Mouse (Mus musculus) megakaryocyte progenitor cell, adult 5-6 weeks (primary cell): ENCODE data around the gene Gdpgp1. TPM values are rescaled to one million over a fixed set of nuclear protein-coding genes. Genes with fewer than 3 reads are reported as not detected.

Experiments
- ATAC-seq: replicated peaks from 2 replicates; pipeline ENCODE4 v1.8.0; 2016; ENCODE audit warnings: mild to moderate bottlenecking, moderate TSS enrichment, inconsistent platforms; ENCODE audit not compliant: poor library complexity
- total RNA-seq, 2 experiments: library from RNA; stranded (forward) in 1 of 2; stranded (reverse) in 1 of 2; fragments of 157-497, 149-512 nt in 1 of 2; fragments of 200-1000 nt in 1 of 2; gene quantifications; 2 replicates each; pipeline versions ENCODE4 v1.2.3 to v1.2.4; 2015 to 2017

Gdpgp1 gene
- total RNA-seq, 2 experiments from 2014 or later, result 2.0 to 7.1 TPM

DNA sequence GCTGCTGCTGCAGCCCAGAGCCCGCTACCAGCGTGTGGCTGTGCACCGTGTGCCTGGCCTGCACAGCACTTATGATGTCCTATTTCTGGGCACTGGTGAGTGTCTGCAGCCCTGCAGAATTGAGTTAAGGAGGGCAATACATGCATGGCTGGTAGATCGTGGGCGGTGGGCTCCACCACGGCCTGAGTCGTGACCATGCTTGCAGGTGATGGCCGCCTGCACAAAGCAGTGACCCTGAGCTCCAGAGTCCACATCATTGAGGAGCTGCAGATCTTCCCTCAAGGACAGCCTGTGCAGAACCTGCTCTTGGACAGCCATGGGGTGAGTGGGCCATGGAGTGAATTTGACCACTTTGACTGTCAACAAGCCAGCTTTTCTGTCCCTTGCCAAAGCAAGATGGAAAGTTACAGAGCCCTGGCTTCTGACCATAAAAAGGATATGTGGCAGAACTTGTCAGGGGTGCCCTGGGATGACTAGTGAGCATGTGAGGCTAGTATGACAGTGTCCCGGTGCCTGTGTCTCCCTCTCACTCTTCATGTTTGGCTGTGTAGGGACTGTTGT is 12.3 kb upstream of the Gdpgp1 start:
- ATAC-seq, result no peak

GRCm38 (mm10) chr7:80221179-80221750 is 11.4 kb upstream of the Gdpgp1 start:
- ATAC-seq, result no peak

GRCm38 (mm10) chr7:80227065-80227464 is 5.6 kb upstream of the Gdpgp1 start:
- ATAC-seq, result no peak

DNA sequence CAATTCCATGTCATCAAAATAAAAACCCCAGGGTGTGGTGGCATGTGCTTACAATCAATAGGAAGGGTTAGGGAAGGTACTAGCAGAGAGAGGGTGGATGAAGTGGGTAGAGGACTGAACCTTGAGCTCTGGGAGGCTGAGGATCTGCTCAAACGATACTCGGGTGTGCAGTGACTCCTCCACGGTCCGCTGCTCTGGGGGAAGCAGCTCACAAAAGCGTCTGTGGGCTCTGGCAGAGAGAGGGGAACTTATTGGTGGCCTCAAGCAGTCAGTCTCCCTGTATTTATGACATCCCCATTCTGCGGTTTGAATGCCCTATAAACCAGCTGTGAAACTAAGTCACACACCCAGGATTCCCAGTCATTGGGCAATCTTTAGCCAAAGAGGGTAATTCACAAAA is 2.5 kb upstream of the Gdpgp1 start:
- no peak for ATAC-seq

DNA sequence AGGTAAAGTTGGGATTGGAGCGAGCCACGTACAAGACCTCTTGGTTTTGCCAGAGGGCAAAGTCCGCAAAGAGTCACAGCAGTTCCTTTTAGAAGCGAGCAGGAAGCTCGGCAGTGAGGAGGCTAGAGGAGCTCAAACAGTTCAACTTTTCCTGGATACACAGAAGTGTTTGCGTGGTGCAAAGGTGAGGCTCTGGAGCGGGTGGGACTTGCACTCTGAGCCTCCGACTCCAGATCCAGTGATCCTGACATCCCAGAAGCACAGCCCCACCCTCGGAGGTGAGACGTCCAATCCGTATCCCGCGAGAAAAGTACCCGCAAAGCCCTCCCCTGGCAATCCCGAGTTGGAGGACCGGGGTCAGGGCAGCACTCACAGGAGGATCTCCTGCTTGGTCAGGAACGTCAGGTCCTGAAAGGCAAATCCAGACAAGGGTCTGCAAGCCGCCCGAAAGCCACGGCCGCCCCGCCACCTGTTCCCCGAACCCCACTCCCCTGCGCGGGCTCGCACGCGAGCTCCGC is 635 bp upstream of the Gdpgp1 start:
- no peak for ATAC-seq

- ATAC-seq, result no peak
Observed at GRCm38 (mm10) chr7:80233799-80234198, 1.1 kb downstream of the Gdpgp1 start.

GRCm38 (mm10) chr7:80238542-80238941 is 5.9 kb downstream of the Gdpgp1 start:
- ATAC-seq, result no peak

DNA sequence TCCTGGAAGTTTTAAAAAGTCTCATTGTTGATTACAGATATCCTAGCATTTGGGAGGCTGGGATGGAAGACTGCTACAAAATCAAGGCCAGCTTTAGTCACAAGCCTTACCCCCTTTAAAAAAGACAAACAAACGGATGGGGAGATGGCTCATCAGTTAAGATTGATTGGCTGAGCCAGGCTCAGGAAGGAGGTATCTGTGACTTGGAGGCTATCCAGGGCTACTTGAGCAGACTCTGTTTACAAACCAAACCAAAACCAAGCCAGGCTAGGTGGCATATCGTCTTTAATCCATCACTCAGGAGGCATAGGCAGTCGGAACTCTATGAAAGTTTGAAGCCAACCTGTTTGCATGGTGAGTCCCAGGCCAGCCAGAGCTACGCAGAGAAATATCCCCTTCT is 9.0 kb downstream of the Gdpgp1 start:
- ATAC-seq, result no peak

DNA sequence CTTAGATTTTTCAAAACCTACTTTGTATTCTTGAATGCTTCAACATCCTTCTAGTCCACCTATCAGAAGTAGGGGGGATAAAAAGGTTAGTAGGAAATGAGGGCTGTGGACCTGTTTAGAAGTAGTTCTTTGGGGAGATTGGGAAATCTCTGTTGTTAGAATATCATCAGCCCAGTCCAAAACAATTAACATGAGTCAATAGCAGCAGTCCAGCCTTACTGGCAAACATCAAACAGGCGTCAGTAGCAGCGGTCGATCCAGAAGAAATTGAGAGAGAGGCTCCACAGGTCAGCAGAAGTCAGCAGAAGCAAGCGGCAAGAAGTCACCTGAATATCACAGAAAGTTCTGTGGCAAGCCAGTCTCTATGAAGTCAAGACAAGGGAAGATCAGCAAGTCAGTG is 12.2 kb downstream of the Gdpgp1 start:
- no peak for ATAC-seq

DNA sequence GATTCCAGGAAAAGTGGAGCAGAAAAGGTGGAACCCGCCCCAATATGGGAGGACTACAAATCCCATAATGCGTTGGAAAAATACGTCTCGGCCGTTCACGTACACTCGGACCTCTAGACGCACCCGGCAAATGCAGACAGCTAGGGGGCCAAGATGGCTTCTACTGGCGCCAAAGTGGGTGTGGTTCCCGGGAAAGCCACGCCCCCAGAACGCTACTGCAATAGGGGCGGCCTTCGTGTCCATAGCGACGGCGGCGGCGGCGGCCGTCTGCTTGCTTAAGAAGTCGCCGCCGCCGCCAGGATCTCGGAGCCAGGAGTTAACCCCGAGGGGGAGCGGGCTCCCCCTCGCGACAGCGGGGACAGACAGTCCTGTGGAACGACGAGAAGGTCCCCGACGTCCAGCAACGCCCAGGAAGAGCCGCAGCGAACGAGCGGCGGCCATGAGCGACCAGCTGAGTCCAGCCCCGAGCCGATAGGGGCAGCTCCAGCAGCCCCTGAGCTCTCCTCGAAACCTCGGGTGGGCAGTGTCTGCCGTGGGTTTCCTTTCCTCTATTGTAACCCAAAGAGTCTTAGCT is 13.6 kb downstream of the Gdpgp1 start, which contains the start of gene Ttll13:
Ttll13 (plus strand) TSS at position 229 of the 574 bp plus-strand sequence.
- peak; percentile 98 for ATAC-seq

DNA sequence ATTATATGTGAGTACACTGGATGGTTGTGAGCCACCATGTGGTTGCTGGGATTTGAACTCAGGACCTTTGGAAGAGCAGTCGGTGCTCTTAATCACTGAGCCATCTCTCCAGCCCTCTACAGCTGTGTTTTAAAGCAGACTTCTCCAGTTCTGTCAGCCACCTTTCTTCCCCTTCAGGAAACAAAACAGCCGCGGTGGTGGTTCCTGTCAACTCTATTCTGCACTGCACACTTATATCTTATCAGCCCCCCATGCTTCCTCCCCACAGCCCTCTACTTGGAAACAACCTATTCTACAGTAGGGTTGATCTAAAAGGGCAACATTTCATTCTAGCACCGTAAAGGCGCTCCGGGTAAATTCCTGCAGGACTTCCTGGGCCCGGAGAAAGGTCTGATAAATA is 14.2 kb downstream of the Gdpgp1 start:
- ATAC-seq, result no peak

DNA sequence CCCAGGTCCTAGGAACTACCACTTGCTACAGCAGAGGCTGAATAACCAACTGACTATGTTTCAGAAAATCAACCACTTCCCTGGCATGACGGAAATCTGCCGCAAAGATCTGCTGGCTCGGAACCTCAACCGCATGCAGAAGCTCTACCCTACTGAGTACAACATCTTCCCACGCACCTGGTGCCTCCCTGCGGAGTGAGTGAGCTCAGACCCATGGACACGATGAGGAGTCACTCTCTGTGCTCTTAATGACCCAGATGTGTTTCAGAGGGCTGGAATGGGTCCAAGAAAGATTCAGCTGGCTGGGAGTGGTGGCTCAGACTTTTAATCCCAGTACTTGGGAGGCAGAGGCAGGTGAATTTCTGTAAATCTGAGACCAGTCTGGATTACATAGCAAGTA is 19.8 kb downstream of the Gdpgp1 start:
- no peak for ATAC-seq

GRCm38 (mm10) chr7:80252886-80253285 is 20.2 kb downstream of the Gdpgp1 start:
- ATAC-seq, result peak; percentile 54

GRCm38 (mm10) chr7:80255981-80256380 is 23.3 kb downstream of the Gdpgp1 start:
- ATAC-seq, result no peak

GRCm38 (mm10) chr7:80257706-80258105 is 25.0 kb downstream of the Gdpgp1 start:
- no peak for ATAC-seq

- ATAC-seq, result peak; percentile 95
Observed at GRCm38 (mm10) chr7:80260625-80261371, 28.1 kb downstream of the Gdpgp1 start, which contains the start of gene Ngrn. Gene Ngrn, plus strand, starts transcription at chr7:80261215.

GRCm38 (mm10) chr7:80261372-80261990 is 28.8 kb downstream of the Gdpgp1 start:
- ATAC-seq, result peak; percentile 52

GRCm38 (mm10) chr7:80264606-80265005 is 31.9 kb downstream of the Gdpgp1 start:
- ATAC-seq, result no peak

GRCm38 (mm10) chr7:80267764-80268163 is 35.1 kb downstream of the Gdpgp1 start:
- ATAC-seq, result no peak

DNA sequence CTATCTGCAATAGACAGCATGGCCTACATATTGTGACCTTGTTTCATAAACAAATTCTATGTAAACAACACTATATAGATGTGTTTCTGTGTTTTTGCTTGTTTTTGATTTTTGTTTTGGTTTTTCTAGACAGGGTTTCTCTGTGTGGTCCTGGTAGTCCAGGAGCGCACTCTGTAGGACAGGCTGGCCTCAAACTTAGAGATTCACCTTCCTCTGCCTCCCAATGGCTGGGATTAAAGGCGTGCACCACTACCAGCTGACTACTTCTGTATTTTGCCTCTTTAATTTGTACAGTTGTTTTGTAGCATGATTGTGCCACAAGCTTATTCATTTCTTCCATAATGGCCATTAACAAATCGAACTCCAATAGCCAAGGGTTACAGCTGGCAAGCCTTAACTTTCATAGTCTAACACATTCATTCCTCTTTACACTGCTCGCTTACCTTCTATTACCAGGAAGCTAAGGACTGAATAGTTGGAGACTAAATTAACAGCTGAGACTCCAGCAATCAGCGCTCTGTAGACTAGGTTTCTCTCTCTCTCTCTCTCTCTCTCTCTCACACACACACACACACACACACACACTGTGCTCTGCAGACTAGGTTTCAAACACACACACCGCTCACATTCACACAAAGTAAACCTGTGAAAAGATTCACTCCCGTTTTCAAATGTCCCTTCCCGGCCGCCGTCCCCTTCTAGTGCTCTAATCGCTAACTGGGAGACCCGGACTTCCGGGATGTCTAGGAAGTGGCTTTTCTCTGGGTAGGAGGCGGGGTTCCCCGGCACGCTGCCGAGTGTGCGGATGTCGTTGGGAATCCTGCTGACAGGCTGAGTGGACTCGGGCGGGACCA is 36.5 kb downstream of the Gdpgp1 start, which contains the start of gene Vps33b:
Vps33b (plus strand) TSS at position 753 of the 854 bp plus-strand sequence.
- ATAC-seq, result peak; percentile 97
